Mouse (Mus musculus) neural tube, embryonic 14.5 days (tissue): ENCODE measurements at regions not wholly inside any gene's neighbourhood (a gene's known extent, or its start where the extent isn't known, plus 50 kb on each side); places are given as distances from the start of the nearest gene placed in this dataset.

Experiments
- ATAC-seq: fragments of 200-750 bp; cut with Nextera tagmentation; 2 replicates; pipeline ENCODE4 v1.8.0; 2017; ENCODE audit warnings: low read depth, mild to moderate bottlenecking, moderate TSS enrichment, moderate library complexity
- H3K27ac ChIP-seq: fragments of 300-500 bp; sonication (generic); 2 replicates; pipeline ENCODE4 v1.5.1; 2014; ENCODE audit warnings: low read depth, mild to moderate bottlenecking, control low read depth, low read length, moderate library complexity, mixed read lengths
- H3K27me3 ChIP-seq: fragments of 300-500 bp; sonication (generic); 2 replicates; pipeline ENCODE4 v1.6.1; 2014; ENCODE audit warnings: low read length; ENCODE audit not compliant: control insufficient read depth, insufficient read depth
- H3K36me3 ChIP-seq: fragments of 300-500 bp; sonication (generic); 2 replicates; pipeline ENCODE4 v1.6.1; 2014; ENCODE audit warnings: low read length, mixed read lengths; ENCODE audit not compliant: control insufficient read depth, insufficient read depth
- H3K4me1 ChIP-seq: fragments of 300-500 bp; sonication (generic); 2 replicates; pipeline ENCODE4 v1.6.1; 2014; ENCODE audit warnings: low read length; ENCODE audit not compliant: control insufficient read depth, insufficient read depth
- H3K4me2 ChIP-seq: fragments of 300-500 bp; sonication (generic); 2 replicates; pipeline ENCODE4 v1.6.1; 2014; ENCODE audit warnings: mild to moderate bottlenecking, low read depth, low read length, control low read depth
- H3K4me3 ChIP-seq: fragments of 300-500 bp; sonication (generic); 2 replicates; pipeline ENCODE4 v1.5.1; 2014; ENCODE audit warnings: low read depth, low read length, control low read depth, mixed read lengths
- H3K9ac ChIP-seq: fragments of 300-500 bp; sonication (generic); replicated peaks from 2 replicates; pipeline ENCODE4 v1.6.1; 2014; ENCODE audit warnings: low read depth, mild to moderate bottlenecking, control low read depth, low read length, mixed read lengths
- H3K9me3 ChIP-seq: fragments of 300-500 bp; sonication (generic); 2 replicates; pipeline ENCODE4 v1.6.1; 2016; ENCODE audit warnings: low read length; ENCODE audit not compliant: control insufficient read depth
- WGBS: fragments of 180-500 bp; shearing (Covaris S2); extraction: QIAGEN DNeasy Blood & Tissue Kit; methylation state at CpG from one replicate; pipeline ENCODE4 v1.1.7; 2014; 5-methylcytosine and 5-hydroxymethylcytosine counted together

GRCm38 (mm10) chr2:30703308-30703707 lies 100.2 kb downstream of the 1700001O22Rik start:
- no peak overlapping the region for H3K4me2 ChIP-seq
- no peaks in the 10 kb centered on the region for H3K27me3 ChIP-seq
- no peaks in the 10 kb centered on the region for H3K36me3 ChIP-seq
- WGBS: 97% methylated on average over 1 of the region's 1 CpGs
- H3K4me1 ChIP-seq: peaks cover 14% of the 10 kb centered on the region
- H3K4me3 ChIP-seq: no peak overlapping the region
- ATAC-seq: no peak
- H3K9me3 ChIP-seq: no peaks in the 10 kb centered on the region
- no peak overlapping the region for H3K27ac ChIP-seq
- no peak overlapping the region for H3K9ac ChIP-seq

- Histone ChIP-seq H3K27ac (peak overlapping the region; percentile 44; the same call in 1 of the 2 replicates), H3K27me3 (no peaks in the 10 kb centered on the region), H3K36me3 (no peaks in the 10 kb centered on the region), H3K9ac (no peak overlapping the region), H3K9me3 (no peaks in the 10 kb centered on the region), H3K4me3 (no peak overlapping the region), H3K4me2 (no peak overlapping the region), H3K4me1 (peaks cover 9% of the 10 kb centered on the region)
- 18% methylated on average over 7 of the region's 7 CpGs for WGBS
- no peak for ATAC-seq
Observed at GRCm38 (mm10) chr2:30702711-30703110, 100.8 kb downstream of the 1700001O22Rik start.

DNA sequence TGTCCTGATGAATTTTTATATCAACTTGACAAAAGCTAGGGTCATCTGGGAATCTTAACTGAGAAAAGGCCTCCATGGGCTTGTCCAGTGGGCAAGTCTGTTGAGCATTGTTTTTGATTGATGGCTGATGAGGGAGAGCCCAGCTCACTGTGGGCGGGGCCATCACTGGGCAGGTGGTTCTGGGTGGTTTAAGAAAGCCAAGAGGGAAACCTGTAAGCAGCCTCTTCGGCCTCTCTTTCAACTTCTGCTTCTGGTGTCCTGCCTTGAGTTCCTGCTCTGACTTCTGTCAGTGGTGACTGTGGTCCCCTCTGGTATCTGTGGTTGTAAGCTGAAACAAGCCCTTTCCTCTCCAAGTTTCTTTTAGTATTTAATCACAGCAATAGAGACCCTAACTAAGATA lies 102.6 kb downstream of the 1700001O22Rik start:
- no peak for ATAC-seq
- WGBS: 92% methylated on average over 2 of the region's 2 CpGs

DNA sequence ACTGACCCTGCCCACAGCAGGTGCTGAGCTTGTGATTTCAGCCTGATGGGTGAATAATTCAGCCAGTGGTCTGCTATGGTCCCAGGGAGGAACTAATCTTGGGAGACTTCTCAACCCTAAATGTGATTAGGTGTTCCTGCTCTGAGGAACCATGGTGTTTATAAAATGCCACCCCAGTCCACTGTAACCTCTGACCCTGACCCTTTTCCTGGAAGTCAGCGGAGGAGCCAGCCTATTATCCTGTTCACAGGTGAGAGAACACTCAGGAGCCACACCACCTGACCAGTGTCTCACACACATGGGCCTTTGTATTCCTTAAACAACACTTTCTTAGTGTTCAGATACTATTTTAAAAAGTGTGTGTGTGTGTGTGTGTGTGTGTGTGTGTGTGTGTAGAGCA lies 103.0 kb downstream of the 1700001O22Rik start:
- Histone ChIP-seq H3K27me3 (no peaks in the 10 kb centered on the region), H3K4me1 (peaks cover 13% of the 10 kb centered on the region), H3K27ac (0 out of 2 replicates have a peak overlapping the region, but pooled peaks have one; percentile 16), H3K4me3 (no peak overlapping the region), H3K4me2 (no peak overlapping the region), H3K9ac (no peak overlapping the region), H3K9me3 (no peaks in the 10 kb centered on the region), H3K36me3 (no peaks in the 10 kb centered on the region)
- 96% methylated on average over 1 of the region's 1 CpGs for WGBS
- ATAC-seq: no peak

More for the DNA sequence above, 102.6 kb downstream of the 1700001O22Rik start:
- no peaks in the 10 kb centered on the region for H3K27me3 ChIP-seq
- H3K4me2 ChIP-seq: no peak overlapping the region
- no peak overlapping the region for H3K27ac ChIP-seq
- H3K4me1 ChIP-seq: peaks cover 8% of the 10 kb centered on the region
- H3K9me3 ChIP-seq: no peaks in the 10 kb centered on the region
- H3K36me3 ChIP-seq: no peaks in the 10 kb centered on the region
- no peak overlapping the region for H3K4me3 ChIP-seq
- H3K9ac ChIP-seq: no peak overlapping the region

DNA sequence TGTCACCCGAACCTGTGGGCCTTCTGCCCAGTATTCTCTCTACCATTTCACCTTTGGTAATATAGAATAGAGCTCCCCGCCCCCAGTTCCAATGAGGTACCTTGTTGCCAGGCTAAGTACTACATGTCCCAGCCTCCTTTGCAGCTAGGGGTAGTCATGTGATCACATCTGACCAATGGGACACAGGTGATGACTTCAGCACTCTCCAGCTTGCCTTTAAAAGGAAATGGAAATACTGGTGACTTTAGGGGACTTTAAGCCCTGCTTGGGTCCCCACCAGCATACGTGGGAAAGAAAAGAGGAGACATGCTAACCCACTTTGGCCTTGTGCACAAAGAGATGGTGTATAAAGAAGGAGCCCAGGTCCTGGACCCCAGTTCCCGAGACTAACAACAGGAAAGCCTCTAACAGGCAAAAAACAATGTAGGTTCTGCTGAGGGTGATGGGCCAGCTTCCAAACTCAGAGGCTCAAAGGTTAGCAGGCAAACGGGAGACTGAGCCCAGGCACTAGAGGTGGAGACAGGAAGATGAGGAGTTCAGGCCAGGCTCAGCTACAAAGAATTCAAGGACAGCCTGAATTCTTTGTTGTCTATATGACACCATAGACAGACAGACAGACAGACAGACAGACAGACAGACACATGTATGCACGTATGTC lies 103.5 kb downstream of the 1700001O22Rik start:
- peak; percentile 79 for ATAC-seq
- Histone ChIP-seq H3K4me1 (peaks cover 15% of the 10 kb centered on the region), H3K4me2 (no peak overlapping the region)

GRCm38 (mm10) chr2:30698758-30699535 lies 104.1 kb downstream of the Cstad start:
- no peaks in the 10 kb centered on the region for H3K36me3 ChIP-seq
- H3K27me3 ChIP-seq: no peaks in the 10 kb centered on the region
- ATAC-seq: no peak
- no peak overlapping the region for H3K4me3 ChIP-seq
- H3K9ac ChIP-seq: no peak overlapping the region
- WGBS: 75% methylated on average over 6 of the region's 6 CpGs
- no peak overlapping the region for H3K27ac ChIP-seq
- no peak overlapping the region for H3K4me2 ChIP-seq
- peaks cover 22% of the 10 kb centered on the region for H3K4me1 ChIP-seq
- no peaks in the 10 kb centered on the region for H3K9me3 ChIP-seq

More for the DNA sequence above, 103.5 kb downstream of the 1700001O22Rik start:
- Histone ChIP-seq H3K9me3 (no peaks in the 10 kb centered on the region), H3K27me3 (no peaks in the 10 kb centered on the region), H3K27ac (peak overlapping the region; percentile 16; the same call in 1 of the 2 replicates), H3K36me3 (no peaks in the 10 kb centered on the region), H3K9ac (no peak overlapping the region), H3K4me3 (no peak overlapping the region)
- 32% methylated on average over 6 of the region's 6 CpGs for WGBS

DNA sequence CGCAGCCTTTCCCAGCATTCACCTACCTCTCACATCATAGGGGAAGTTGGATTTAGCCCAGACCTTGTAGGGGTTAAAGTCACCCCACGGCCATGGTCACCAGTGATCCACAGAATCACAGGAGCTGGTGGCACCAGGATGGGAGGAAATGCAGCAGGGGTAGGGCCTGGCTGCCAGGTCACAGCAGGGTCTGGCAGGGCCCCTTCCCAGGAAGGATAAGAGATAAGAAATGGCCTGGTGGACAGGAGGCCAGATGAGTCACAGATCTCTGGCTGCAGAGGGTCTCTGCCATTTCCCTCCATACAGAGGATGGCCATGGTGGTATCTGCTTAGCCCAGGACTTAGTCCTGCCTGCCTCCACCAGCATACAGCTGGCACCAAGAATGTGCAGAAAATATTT lies 103.0 kb downstream of the Cstad start:
- no peak overlapping the region; the same call in 1 of the 2 replicates for H3K27ac ChIP-seq
- no peaks in the 10 kb centered on the region for H3K9me3 ChIP-seq
- WGBS: 74% methylated on average over 2 of the region's 2 CpGs
- no peak overlapping the region for H3K4me3 ChIP-seq
- no peak overlapping the region for H3K4me2 ChIP-seq
- H3K27me3 ChIP-seq: no peaks in the 10 kb centered on the region
- H3K36me3 ChIP-seq: no peaks in the 10 kb centered on the region
- no peak overlapping the region for H3K9ac ChIP-seq
- peaks cover 31% of the 10 kb centered on the region for H3K4me1 ChIP-seq
- no peak for ATAC-seq

DNA sequence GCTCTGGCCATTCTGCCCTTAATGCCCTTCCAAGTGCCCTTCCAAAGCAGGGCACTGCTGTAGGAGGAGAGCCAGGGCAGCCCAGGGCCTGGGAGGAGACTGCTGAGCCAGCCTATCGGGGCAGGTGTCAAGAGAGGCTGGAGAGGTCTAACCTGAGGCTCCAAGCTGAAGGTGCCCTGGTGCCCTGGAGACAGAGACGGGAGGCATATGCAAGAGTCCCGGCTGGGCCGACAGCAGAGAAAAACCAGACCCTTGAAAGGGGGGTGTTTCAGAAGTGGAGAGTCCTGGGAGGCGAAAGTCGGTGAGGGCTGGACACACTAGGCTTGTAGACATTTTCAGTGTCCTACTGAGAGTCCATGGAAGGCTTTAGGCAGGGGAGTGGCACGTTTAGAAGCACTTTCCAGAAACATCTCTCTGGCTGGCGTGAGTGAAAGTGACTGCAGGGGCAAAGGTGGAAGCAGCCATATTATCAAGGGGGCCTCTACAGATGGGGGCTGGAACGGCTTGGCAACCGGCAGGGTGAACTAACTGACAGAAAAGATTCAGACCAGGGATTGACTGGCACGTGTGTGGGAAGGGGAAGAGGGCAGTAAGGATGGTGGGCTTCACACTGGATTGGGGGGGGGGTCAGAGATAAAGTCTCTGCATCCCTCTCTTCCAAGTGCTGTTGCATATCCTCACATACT lies 101.1 kb downstream of the Cstad start:
- peaks cover 45% of the 10 kb centered on the region for H3K4me1 ChIP-seq

GRCm38 (mm10) chr2:30695041-30695440 lies 100.2 kb downstream of the Cstad start:
- Histone ChIP-seq H3K27me3 (no peaks in the 10 kb centered on the region), H3K4me2 (no peak overlapping the region), H3K4me3 (no peak overlapping the region), H3K36me3 (no peaks in the 10 kb centered on the region), H3K4me1 (peaks cover 45% of the 10 kb centered on the region), H3K9me3 (no peaks in the 10 kb centered on the region), H3K9ac (no peak overlapping the region), H3K27ac (peak overlapping the region; percentile 100; the same call in 1 of the 2 replicates)
- no peak for ATAC-seq
- WGBS: 76% methylated on average over 1 of the region's 1 CpGs

More for the DNA sequence above, 101.1 kb downstream of the Cstad start:
- 73% methylated on average over 11 of the region's 11 CpGs for WGBS
- Histone ChIP-seq H3K27me3 (no peaks in the 10 kb centered on the region), H3K27ac (peak overlapping the region; percentile 100; the same call in 1 of the 2 replicates), H3K36me3 (no peaks in the 10 kb centered on the region), H3K4me3 (no peak overlapping the region), H3K9ac (no peak overlapping the region), H3K4me2 (no peak overlapping the region), H3K9me3 (no peaks in the 10 kb centered on the region)
- ATAC-seq: no peak
